Mouse (Mus musculus): ENCODE data around the gene Lman2l.

DNA sequence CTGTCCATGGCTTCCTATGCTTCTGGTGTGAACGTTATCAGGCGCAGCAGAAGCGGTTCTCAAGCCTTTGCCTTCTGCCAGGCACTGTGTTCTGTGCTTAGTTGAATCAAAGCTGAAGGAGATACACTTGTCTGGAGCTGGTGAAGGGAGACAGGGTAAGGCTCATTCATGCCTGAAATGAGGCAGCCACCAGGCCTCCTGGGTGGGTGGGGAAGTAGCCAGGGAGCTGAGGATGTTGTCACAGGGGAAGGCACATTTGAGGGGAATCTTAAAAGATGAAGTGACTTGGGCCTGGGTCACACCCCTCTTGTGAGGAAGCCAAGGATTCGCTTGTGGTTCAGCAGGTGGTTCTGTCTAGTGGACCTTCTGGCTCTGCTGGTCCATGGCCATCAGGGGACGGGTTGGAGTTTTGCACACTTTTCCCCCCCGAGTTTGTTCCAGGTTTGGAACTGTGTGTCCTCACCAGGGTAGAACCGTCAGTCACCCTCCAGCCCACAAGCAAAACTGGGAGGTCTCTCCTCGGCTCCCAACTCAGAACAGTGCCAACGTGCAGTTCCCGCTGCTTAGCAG, 28.2 kb upstream of the Lman2l start:
- TF ChIP-seq CTCF (IDR thresholded peaks at IDR 0.05), result no peak
- no peak for TF ChIP-seq EP300 (IDR thresholded peaks at IDR 0.05)
